Mouse (Mus musculus) midbrain, embryonic 15.5 days (tissue): ENCODE data around the gene Plk3. TPM values are rescaled to one million over a fixed set of nuclear protein-coding genes. Genes with fewer than 3 reads are reported as not detected.
A peak's percentile ranks its signal among the peaks of the same experiment; 100 is the strongest.

Experiments used
- ATAC-seq: fragments of 200-750 bp; cut with Nextera tagmentation; replicated peaks from 2 replicates; pipeline ENCODE4 v1.8.0; 2017; ENCODE audit warnings: moderate TSS enrichment
- H3K27ac ChIP-seq: fragments of 300-500 bp; sonication (generic); 2 replicates; pipeline ENCODE4 v1.5.1; 2015; ENCODE audit warnings: mild to moderate bottlenecking, inconsistent platforms
- H3K27me3 ChIP-seq: fragments of 300-500 bp; sonication (generic); replicated peaks from 2 replicates; pipeline ENCODE4 v1.6.1; 2015; ENCODE audit warnings: inconsistent platforms
- H3K36me3 ChIP-seq: fragments of 300-500 bp; sonication (generic); replicated peaks from 2 replicates; pipeline ENCODE4 v1.6.1; 2015; ENCODE audit warnings: inconsistent platforms
- H3K4me1 ChIP-seq: fragments of 300-500 bp; sonication (generic); 2 replicates; pipeline ENCODE4 v1.6.1; 2015; ENCODE audit warnings: inconsistent platforms
- H3K4me2 ChIP-seq: fragments of 300-500 bp; sonication (generic); 2 replicates; pipeline ENCODE4 v1.6.1; 2015; ENCODE audit warnings: inconsistent platforms, mild to moderate bottlenecking, moderate library complexity
- H3K4me3 ChIP-seq: fragments of 300-500 bp; sonication (generic); 2 replicates; pipeline ENCODE4 v1.5.1; 2015; ENCODE audit warnings: mild to moderate bottlenecking, inconsistent platforms
- H3K9ac ChIP-seq: fragments of 300-500 bp; sonication (generic); 2 replicates; pipeline ENCODE4 v1.6.1; 2015; ENCODE audit warnings: mild to moderate bottlenecking, inconsistent platforms
- H3K9me3 ChIP-seq: fragments of 300-500 bp; sonication (generic); 2 replicates; pipeline ENCODE4 v1.6.1; 2016; ENCODE audit warnings: inconsistent platforms
- WGBS: fragments of 180-500 bp; shearing (Covaris S2); methylation state at CpG from one replicate; pipeline ENCODE4 v1.1.7; 2015; ENCODE audit warnings: mixed read lengths; 5-methylcytosine and 5-hydroxymethylcytosine counted together
- polyA plus RNA-seq: library from polyadenylated mRNA; unstranded; fragments of >200 nt; fragmentation: Nextera tagmentation; extraction: Ambion mirVana; gene quantifications from 2 replicates; pipeline ENCODE4 v1.2.1, GENCODE M21; 2015

Gene Plk3
- polyA plus RNA-seq, 1 experiment from 2014 or later: 19.3 TPM

GRCm38 (mm10) chr4:117134601-117134995 lies 835 bp upstream of the Plk3 start:
- Histone ChIP-seq H3K36me3 (no peaks in the 10 kb centered on the region), H3K4me2 (peak overlapping the region; percentile 77; the same call in 1 of the 2 replicates), H3K4me3 (peak overlapping the region; percentile 77; the same call in 1 of the 2 replicates), H3K9ac (peak overlapping the region; percentile 39; the same call in 1 of the 2 replicates), H3K9me3 (no peaks in the 10 kb centered on the region), H3K4me1 (peaks cover 27% of the 10 kb centered on the region), H3K27ac (peak overlapping the region; percentile 68; the same call in 1 of the 2 replicates), H3K27me3 (no peaks in the 10 kb centered on the region)
- 24% methylated on average over 2 of the region's 2 CpGs for WGBS
- no peak for ATAC-seq

- no peaks in the 10 kb centered on the region for H3K9me3 ChIP-seq
- peaks cover 27% of the 10 kb centered on the region for H3K4me1 ChIP-seq
- H3K27me3 ChIP-seq: no peaks in the 10 kb centered on the region
- peak overlapping the region; percentile 77 for H3K4me2 ChIP-seq
- ATAC-seq: peak; percentile 67
- peak overlapping the region; percentile 78 for H3K9ac ChIP-seq
- H3K27ac ChIP-seq: peak overlapping the region; percentile 81
- peaks cover 6% of the 10 kb centered on the region; the same call in 1 of the 2 replicates for H3K36me3 ChIP-seq
- H3K4me3 ChIP-seq: peak overlapping the region; percentile 77
- under 1% methylated on average over 42 of the region's 42 CpGs for WGBS
These were observed 382 bp downstream of the Plk3 start for GRCm38 (mm10) chr4:117133366-117133796.

GRCm38 (mm10) chr4:117132794-117133143 lies 994 bp downstream of the Plk3 start:
- WGBS: 3% methylated on average over 11 of the region's 11 CpGs
- no peaks in the 10 kb centered on the region for H3K27me3 ChIP-seq
- H3K27ac ChIP-seq: peak overlapping the region; percentile 81

GRCm38 (mm10) chr4:117131890-117132793 lies 1.6 kb downstream of the Plk3 start:
- 0 out of 2 replicates have a peak, but pooled peaks have one; percentile 4 for ATAC-seq
- peak overlapping the region; percentile 77 for H3K4me2 ChIP-seq
- no peak overlapping the region for H3K27ac ChIP-seq
- no peaks in the 10 kb centered on the region for H3K9me3 ChIP-seq
- peak overlapping the region; percentile 77 for H3K4me3 ChIP-seq
- peak overlapping the region; percentile 78 for H3K9ac ChIP-seq
- 10% methylated on average over 7 of the region's 7 CpGs for WGBS
- peaks cover 7% of the 10 kb centered on the region; the same call in 1 of the 2 replicates for H3K36me3 ChIP-seq
- no peaks in the 10 kb centered on the region for H3K27me3 ChIP-seq
- peaks cover 27% of the 10 kb centered on the region for H3K4me1 ChIP-seq

More at GRCm38 (mm10) chr4:117132794-117133143, 994 bp downstream of the Plk3 start:
- Histone ChIP-seq H3K4me3 (peak overlapping the region; percentile 77), H3K4me2 (peak overlapping the region; percentile 77), H3K9me3 (no peaks in the 10 kb centered on the region), H3K9ac (peak overlapping the region; percentile 78), H3K4me1 (peaks cover 27% of the 10 kb centered on the region), H3K36me3 (peaks cover 7% of the 10 kb centered on the region; the same call in 1 of the 2 replicates)
- ATAC-seq: no peak

GRCm38 (mm10) chr4:117131198-117131597 lies 2.6 kb downstream of the Plk3 start:
- no peak for ATAC-seq
- H3K9ac ChIP-seq: no peak overlapping the region
- no peak overlapping the region for H3K27ac ChIP-seq
- H3K4me3 ChIP-seq: no peak overlapping the region
- WGBS: 57% methylated on average over 6 of the region's 6 CpGs
- no peaks in the 10 kb centered on the region for H3K9me3 ChIP-seq
- peaks cover 27% of the 10 kb centered on the region for H3K4me1 ChIP-seq
- H3K4me2 ChIP-seq: no peak overlapping the region
- peaks cover 7% of the 10 kb centered on the region; the same call in 1 of the 2 replicates for H3K36me3 ChIP-seq
- H3K27me3 ChIP-seq: no peaks in the 10 kb centered on the region

- H3K4me3 ChIP-seq: no peak overlapping the region
- no peak overlapping the region for H3K27ac ChIP-seq
- peaks cover 31% of the 10 kb centered on the region for H3K4me1 ChIP-seq
- WGBS: 46% methylated on average over 6 of the region's 6 CpGs
- no peaks in the 10 kb centered on the region for H3K27me3 ChIP-seq
- no peaks in the 10 kb centered on the region for H3K9me3 ChIP-seq
- H3K4me2 ChIP-seq: no peak overlapping the region
- H3K36me3 ChIP-seq: peaks cover 7% of the 10 kb centered on the region; the same call in 1 of the 2 replicates
- no peak for ATAC-seq
- H3K9ac ChIP-seq: no peak overlapping the region
These were observed 3.0 kb downstream of the Plk3 start for GRCm38 (mm10) chr4:117130790-117131189.

GRCm38 (mm10) chr4:117127991-117128686 lies 5.6 kb downstream of the Plk3 start:
- Histone ChIP-seq H3K4me3 (no peak overlapping the region), H3K27ac (no peak overlapping the region), H3K9ac (no peak overlapping the region), H3K27me3 (no peaks in the 10 kb centered on the region), H3K9me3 (no peaks in the 10 kb centered on the region), H3K36me3 (peaks cover 7% of the 10 kb centered on the region; the same call in 1 of the 2 replicates), H3K4me2 (no peak overlapping the region), H3K4me1 (peaks cover 34% of the 10 kb centered on the region)
- 92% methylated on average over 33 of the region's 33 CpGs for WGBS
- ATAC-seq: no peak

- H3K36me3 ChIP-seq: peaks cover 7% of the 10 kb centered on the region; the same call in 1 of the 2 replicates
- no peaks in the 10 kb centered on the region for H3K27me3 ChIP-seq
- no peak for ATAC-seq
- H3K27ac ChIP-seq: peak within 1 kb of the TSS; percentile 67
- H3K4me2 ChIP-seq: no peak within 1 kb of the TSS
- peak within 1 kb of the TSS; percentile 20; the same call in 1 of the 2 replicates for H3K9ac ChIP-seq
- H3K4me3 ChIP-seq: no peak within 1 kb of the TSS
- no peaks in the 10 kb centered on the region for H3K9me3 ChIP-seq
- peaks cover 20% of the 10 kb centered on the region for H3K4me1 ChIP-seq
- WGBS: 90% methylated on average over 9 of the region's 9 CpGs
These were observed 7.0 kb downstream of the Plk3 start, which contains the start of gene Tctex1d4 for GRCm38 (mm10) chr4:117126675-117127290. TSS of gene Tctex1d4 (plus strand) at chr4:117126794.

- Histone ChIP-seq H3K36me3 (peaks cover 7% of the 10 kb centered on the region; the same call in 1 of the 2 replicates), H3K9me3 (no peaks in the 10 kb centered on the region), H3K4me2 (no peak overlapping the region), H3K27ac (peak overlapping the region; percentile 67), H3K4me3 (no peak overlapping the region), H3K4me1 (peaks cover 18% of the 10 kb centered on the region), H3K9ac (0 out of 2 replicates have a peak overlapping the region, but pooled peaks have one; percentile 20), H3K27me3 (no peaks in the 10 kb centered on the region)
- WGBS: 45% methylated on average over 15 of the region's 15 CpGs
- no peak for ATAC-seq
These were observed 7.7 kb downstream of the Plk3 start for GRCm38 (mm10) chr4:117125910-117126674.

GRCm38 (mm10) chr4:117125348-117125909 lies 8.3 kb downstream of the Plk3 start, which contains the start of gene Btbd19:
TSS of gene Btbd19 (minus strand) at chr4:117125725.
- peak within 1 kb of the TSS; percentile 67 for H3K27ac ChIP-seq
- peak within 1 kb of the TSS; percentile 20; the same call in 1 of the 2 replicates for H3K9ac ChIP-seq
- H3K9me3 ChIP-seq: no peaks in the 10 kb centered on the region
- 24% methylated on average over 8 of the region's 8 CpGs for WGBS
- peaks cover 21% of the 10 kb centered on the region for H3K4me1 ChIP-seq
- H3K27me3 ChIP-seq: no peaks in the 10 kb centered on the region
- ATAC-seq: no peak
- H3K36me3 ChIP-seq: peaks cover 7% of the 10 kb centered on the region; the same call in 1 of the 2 replicates
- H3K4me3 ChIP-seq: no peak within 1 kb of the TSS
- no peak within 1 kb of the TSS for H3K4me2 ChIP-seq
